Mouse (Mus musculus) adipocyte (in vitro differentiated cells): ENCODE measurements around the gene Tmem131.
"Not testable (repeated sequence)": the region's sequence is repeated elsewhere in the genome, so short reads cannot be mapped to it uniquely, and the experiment has no call there.

ENCODE experiments used
- DNase-seq: peaks from one replicate; pipeline ENCODE4 v3.0.0-alpha.2; 2016; ENCODE audit warnings: low spot score

Tmem131 gene

GRCm38 (mm10) chr1:36919728-36920127, 23.7 kb downstream of the Tmem131 start:
- DNase-seq = no peak

- no peak for DNase-seq
These were observed 26.0 kb downstream of the Tmem131 start for GRCm38 (mm10) chr1:36917423-36917822.

GRCm38 (mm10) chr1:36915200-36915580, 28.3 kb downstream of the Tmem131 start:
- no peak for DNase-seq

GRCm38 (mm10) chr1:36914455-36915199, 28.8 kb downstream of the Tmem131 start:
- DNase-seq = peak; percentile 89

GRCm38 (mm10) chr1:36913806-36914205, 29.7 kb downstream of the Tmem131 start:
- no peak for DNase-seq

- no peak for DNase-seq
These were observed 31.2 kb downstream of the Tmem131 start for GRCm38 (mm10) chr1:36912239-36912638.

GRCm38 (mm10) chr1:36911603-36912002, 31.9 kb downstream of the Tmem131 start:
- no peak for DNase-seq

GRCm38 (mm10) chr1:36910397-36910796, 33.1 kb downstream of the Tmem131 start:
- DNase-seq = no peak

GRCm38 (mm10) chr1:36909965-36910364, 33.5 kb downstream of the Tmem131 start:
- not testable (repeated sequence) for DNase-seq

GRCm38 (mm10) chr1:36905216-36905615, 38.2 kb downstream of the Tmem131 start:
- no peak for DNase-seq

GRCm38 (mm10) chr1:36904489-36904888, 39.0 kb downstream of the Tmem131 start:
- no peak for DNase-seq

GRCm38 (mm10) chr1:36904084-36904451, 39.4 kb downstream of the Tmem131 start:
- DNase-seq = peak; percentile 38

- DNase-seq = peak; percentile 16
These were observed 39.9 kb downstream of the Tmem131 start for GRCm38 (mm10) chr1:36903376-36904083.

GRCm38 (mm10) chr1:36902533-36903315, 40.7 kb downstream of the Tmem131 start:
- no peak for DNase-seq

GRCm38 (mm10) chr1:36899622-36900021, 43.8 kb downstream of the Tmem131 start:
- DNase-seq = peak; percentile 29

- DNase-seq = no peak
These were observed 47.0 kb downstream of the Tmem131 start for GRCm38 (mm10) chr1:36896423-36896822.

GRCm38 (mm10) chr1:36895452-36895851, 48.0 kb downstream of the Tmem131 start:
- DNase-seq = no peak

GRCm38 (mm10) chr1:36894136-36894535, 49.3 kb downstream of the Tmem131 start:
- no peak for DNase-seq

GRCm38 (mm10) chr1:36893720-36894119, 49.7 kb downstream of the Tmem131 start:
- not testable (repeated sequence) for DNase-seq

- no peak for DNase-seq
These were observed 50.3 kb downstream of the Tmem131 start for GRCm38 (mm10) chr1:36893146-36893545.

GRCm38 (mm10) chr1:36892461-36892860, 51.0 kb downstream of the Tmem131 start:
- DNase-seq = no peak

- no peak for DNase-seq
These were observed 54.5 kb downstream of the Tmem131 start for GRCm38 (mm10) chr1:36889016-36889415.

- no peak for DNase-seq
These were observed 56.3 kb downstream of the Tmem131 start for GRCm38 (mm10) chr1:36887172-36887571.
